Mouse (Mus musculus) inflammation-experienced regulatory T-cells, adult 6 months (primary cell): ENCODE measurements around the gene Asxl1. TPM values are rescaled to one million over a fixed set of nuclear protein-coding genes. Genes with fewer than 3 reads are reported as not detected.

Experiments
- ATAC-seq: one replicate; pipeline ENCODE4 v1.8.0; 2017
- polyA plus RNA-seq, 3 experiments: library from polyadenylated mRNA; unstranded; fragments of 100-300 nt; shearing (Covaris generic); gene quantifications; one replicate each; pipeline ENCODE4 v1.2.1; 2017

The Asxl1 gene
- polyA plus RNA-seq, 3 experiments from 2014 or later = 15.0 to 16.6 (median 15.9) TPM

DNA sequence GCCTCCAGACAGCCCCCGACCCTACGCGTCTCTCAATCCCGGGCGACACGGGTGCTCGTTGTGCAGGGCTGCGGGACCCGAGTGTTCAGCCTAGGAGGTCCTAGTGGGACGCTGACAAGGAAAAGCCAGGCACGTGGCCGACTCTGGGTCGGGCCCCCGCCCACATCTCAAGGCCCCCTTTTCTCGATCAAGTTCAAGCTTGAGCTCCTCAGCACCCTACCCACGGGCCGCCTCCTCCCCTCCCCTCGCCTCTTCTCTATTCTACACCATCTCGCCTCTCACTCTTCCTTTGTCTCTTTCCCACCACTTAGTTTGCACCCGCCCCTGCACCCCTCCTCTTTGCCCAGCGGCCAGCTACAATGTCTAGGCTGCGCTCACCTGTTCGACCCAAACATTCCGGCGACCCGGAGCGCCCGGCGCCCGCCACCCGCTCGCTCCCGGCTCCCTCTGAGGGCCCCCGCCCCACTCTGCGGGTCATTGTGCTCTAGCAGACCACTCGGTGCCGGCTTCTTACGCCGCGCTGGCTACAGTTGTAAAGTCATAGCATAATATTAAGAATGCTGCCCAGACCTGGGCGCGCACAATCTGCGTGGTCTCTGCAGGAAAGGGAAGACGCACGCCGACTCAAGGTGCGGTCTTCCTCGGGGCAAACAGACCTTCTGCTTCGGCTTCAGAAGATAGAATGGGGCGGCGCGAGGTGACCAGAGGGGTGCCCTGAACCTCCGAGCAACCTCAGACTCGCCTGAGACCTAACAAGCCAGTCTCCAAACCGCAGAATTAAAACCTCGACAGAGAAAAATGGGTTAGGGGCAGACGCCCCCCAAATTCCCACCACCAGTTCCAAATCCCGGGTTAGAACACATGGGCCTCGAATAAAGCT lies 99.7 kb downstream of the Asxl1 start:
- ATAC-seq = no peak

DNA sequence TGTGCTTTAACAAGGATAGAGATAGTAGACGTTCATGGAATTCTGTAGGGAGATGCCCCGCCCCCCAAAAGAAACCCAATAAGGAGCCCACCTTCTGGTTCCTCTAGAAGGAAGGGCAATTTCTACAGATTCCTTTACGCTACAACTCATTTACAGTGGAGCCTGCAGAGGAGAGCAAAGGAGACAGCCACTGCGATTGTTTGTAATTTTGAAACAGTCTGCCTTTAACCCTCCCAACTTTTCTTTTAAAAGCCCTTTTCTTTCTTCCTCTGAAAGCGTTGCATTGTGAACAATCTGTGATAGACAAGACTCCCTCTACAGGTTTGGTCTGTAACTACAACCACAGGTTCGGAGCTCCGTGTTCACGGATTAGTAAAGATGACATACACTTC lies 100.4 kb downstream of the Asxl1 start:
- ATAC-seq = peak; percentile 55

DNA sequence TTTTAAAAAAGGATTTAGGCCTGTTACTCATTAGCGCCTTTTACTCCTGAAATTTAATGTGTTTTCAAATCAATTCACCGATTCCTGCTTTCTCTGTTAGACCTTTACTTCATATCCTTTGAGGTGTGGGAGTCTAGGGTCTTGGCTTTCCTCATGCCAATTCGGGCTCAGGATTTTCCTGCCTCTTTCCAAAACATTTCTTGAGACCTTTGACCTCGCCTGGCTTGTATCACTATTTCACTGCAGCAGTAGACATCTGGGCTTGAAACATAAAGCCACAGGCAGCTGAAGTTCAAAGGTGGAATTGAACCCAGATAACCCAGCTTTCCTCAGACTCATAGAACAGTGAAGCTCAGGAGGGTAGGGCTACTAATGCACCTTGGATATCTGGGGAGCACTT lies 100.8 kb downstream of the Asxl1 start:
- ATAC-seq = no peak

DNA sequence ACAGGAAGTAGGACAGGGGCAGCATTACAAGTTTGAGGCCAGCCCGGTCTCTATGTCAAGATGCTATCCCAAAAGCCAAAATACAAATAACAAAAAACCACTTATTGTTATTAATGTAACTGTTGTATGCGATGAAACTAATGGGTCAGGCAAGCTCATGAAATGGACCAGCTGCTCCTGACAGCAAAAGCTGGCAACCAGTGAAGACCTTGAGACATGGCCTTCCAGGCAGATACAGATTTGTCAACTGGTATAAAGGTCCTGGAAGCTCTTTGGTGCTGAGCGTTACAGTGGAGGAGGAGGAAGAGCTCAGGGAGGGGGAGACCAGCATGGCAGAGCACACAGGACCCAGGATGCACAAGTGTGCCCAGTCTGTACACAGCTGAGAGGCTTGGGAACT lies 102.1 kb downstream of the Asxl1 start:
- no peak for ATAC-seq

DNA sequence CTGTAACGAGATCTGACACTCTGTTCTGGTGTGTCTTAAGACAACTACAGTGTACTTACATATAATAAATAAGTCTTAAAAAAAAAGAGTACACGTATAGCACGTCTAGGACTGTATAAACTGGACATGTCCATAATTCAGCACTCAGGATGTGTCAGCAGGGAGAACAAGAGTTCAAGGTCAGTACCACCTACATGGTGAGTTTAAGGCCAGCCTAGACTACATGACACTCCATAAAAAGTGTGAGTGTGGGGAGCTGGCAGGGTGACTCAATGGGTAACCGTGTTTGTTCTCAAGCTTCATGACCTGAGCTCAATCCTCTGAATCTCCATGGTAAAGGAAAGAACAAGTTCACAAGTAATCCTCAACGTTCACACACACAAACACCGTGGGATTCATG lies 102.9 kb downstream of the Asxl1 start:
- no peak for ATAC-seq

Other genes with a start within 250 kb of the Asxl1 start
- gene Hck, start 237.4 kb upstream of the Asxl1 start, polyA plus RNA-seq = 1 to 10 TPM in 1 of 3 experiments, under 1 TPM in 1, not detected in 1; 0.28 to 1.0 TPM
- 10 to 100 TPM; 31.2 to 49.1 (median 47.2) TPM for gene Tm9sf4, start 184.5 kb upstream of the Asxl1 start, polyA plus RNA-seq
- gene Tspyl3, start 120.4 kb upstream of the Asxl1 start, polyA plus RNA-seq = 10 to 100 TPM; 23.3 to 25.2 (median 25.1) TPM
- gene Plagl2, start 104.4 kb upstream of the Asxl1 start, polyA plus RNA-seq = 10 to 100 TPM; 18.9 to 24.1 (median 21.5) TPM
- gene Pofut1, start 104.3 kb upstream of the Asxl1 start, polyA plus RNA-seq = 10 to 100 TPM in 1 of 3 experiments, 1 to 10 TPM in 2; 6.2 to 13.5 (median 9.4) TPM
- 10 to 100 TPM in 2 of 3 experiments, 1 to 10 TPM in 1; 8.5 to 13.3 (median 11.6) TPM for gene Kif3b, start 54.4 kb upstream of the Asxl1 start, polyA plus RNA-seq
- gene 4930404H24Rik, start 147.0 kb downstream of the Asxl1 start, polyA plus RNA-seq = not detected
- 1 to 10 TPM; 2.4 to 3.9 (median 2.4) TPM for gene Nol4l, start 184.1 kb downstream of the Asxl1 start, polyA plus RNA-seq